Mouse (Mus musculus) adrenal gland, postnatal 4 days (tissue): ENCODE results near the gene Syne1. TPM values are rescaled to one million over a fixed set of nuclear protein-coding genes. Genes with fewer than 3 reads are reported as not detected.

Experiments used
- DNase-seq, 2 experiments: peaks; one replicate each; pipeline ENCODE4 v3.0.0; 2021 to 2022; ENCODE audit warnings: low spot score in 2 of 2, mixed read lengths in 2 of 2
- long read RNA-seq, 2 experiments: library from polyadenylated mRNA; stranded (forward); transcript quantifications; one replicate each; pipeline ENCODE4 v2.0.0; 2021
- total RNA-seq, 2 experiments: library from RNA; stranded (reverse); gene quantifications; 2 replicates each; pipeline ENCODE4 v1.2.3; 2021

The Syne1 gene
- total RNA-seq, result 10 to 100 TPM; 24.9 to 25.9 TPM
- long read RNA-seq, experiment 1, partial matches to known transcripts, result 1 of 1 reads
- long read RNA-seq, experiment 1, other reads (novel, unspliced or antisense), result 0 of 1 reads
- long read RNA-seq, experiment 2, partial matches to known transcripts, result 2 of 3 reads
- long read RNA-seq, experiment 2, other reads (novel, unspliced or antisense), result 0 of 3 reads

DNA sequence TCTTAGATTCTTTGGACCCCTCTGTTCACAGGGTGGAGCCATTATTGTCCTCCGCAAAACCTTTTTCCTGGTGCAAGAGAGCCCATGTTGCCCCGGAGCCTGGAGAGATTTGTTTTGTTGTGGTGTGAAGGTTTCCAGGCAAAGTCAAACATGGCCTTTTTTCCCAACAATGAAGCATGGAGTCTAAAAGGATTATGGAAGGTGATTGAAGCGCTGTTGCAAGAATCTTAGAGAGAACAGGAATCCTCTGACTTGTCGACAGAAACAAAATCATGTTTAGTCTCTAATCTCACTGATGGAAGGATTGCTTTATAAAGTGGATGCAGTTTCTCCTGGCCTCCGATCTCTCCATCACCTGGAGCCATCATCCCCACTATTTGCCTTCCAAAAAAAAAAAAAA is at the start of gene Syne1:
Syne1 (minus strand) TSS at position 101 of the 400 bp plus-strand sequence.
- no peak for DNase-seq

DNA sequence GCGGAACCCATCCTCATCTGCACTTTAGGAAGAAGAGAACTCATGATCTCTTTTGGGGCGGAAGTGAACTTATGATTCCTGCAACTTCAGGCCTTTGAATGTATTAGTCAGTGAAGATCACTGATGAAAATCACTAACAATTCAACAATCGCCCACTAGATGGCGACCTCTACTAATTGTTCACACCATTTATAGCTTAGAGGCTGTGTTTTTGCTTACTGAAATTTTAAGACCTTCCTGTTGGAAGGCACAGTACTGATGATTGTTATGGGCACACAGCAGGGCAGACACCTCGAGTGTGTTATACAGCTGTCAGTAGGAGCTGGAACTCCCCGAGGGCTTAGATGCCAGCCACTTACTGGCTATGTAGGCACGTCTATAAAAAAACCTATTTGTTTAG is 48.8 kb upstream of the Syne1 start:
- no peak for DNase-seq

DNA sequence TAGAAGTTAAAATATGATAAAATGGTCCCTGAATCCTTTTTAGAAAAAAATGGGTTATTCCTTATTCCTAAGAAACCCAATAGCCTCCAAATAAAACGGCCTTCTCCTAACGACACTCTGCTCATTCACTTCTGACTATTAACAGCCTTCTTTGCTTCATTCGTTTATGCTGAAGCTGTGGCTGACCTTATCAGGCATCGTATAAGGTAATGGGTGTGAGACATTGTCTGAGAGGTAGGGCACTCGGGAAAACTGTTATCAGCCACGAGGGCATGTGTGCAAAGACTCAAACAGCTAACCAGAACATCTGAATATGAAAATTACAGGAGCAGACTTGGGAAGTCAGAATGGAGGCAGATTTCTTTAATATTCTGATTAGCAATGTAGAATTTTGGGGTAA is 45.3 kb upstream of the Syne1 start:
- DNase-seq, result no peak

DNA sequence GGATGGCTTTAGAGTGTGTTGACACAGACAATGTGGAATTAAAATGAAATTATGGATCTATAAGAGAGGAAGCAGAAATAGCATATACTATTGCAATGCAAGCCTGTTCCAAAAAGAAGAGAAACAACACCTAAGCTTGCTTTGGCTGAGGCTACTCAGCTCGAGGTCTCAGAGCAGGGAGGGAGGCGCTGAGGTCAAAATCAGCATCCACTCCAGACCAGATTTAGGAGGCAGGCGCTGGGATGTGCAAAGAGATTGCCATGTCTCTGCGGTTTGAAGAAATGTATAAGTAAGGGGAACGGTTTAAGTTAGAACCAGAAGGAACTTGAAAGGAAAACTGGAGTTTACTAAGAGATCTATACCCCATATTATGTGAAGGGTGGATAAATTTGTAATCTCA is 43.2 kb upstream of the Syne1 start:
- no peak for DNase-seq

DNA sequence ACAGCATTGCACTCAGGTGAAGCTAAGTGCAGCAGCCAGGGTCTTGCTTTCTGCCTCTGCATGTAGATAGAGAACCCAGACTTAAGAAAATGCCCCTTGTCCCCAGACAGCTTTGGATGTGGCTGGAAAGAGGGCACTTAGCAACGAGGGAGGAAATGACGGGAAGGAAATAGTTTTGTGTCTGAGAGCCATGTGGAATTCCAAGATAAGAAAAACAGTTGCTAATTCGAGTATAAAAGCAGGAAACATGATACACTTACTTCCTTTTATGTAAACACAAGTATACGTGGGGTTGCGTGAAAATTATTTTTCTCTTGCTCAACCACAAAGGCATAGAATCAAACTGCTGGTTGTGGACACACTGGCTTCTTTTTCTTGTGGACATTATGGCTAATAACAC is 42.2 kb upstream of the Syne1 start, which contains the start of gene Myct1:
Myct1 (plus strand) TSS at position 312 of the 400 bp plus-strand sequence.
- DNase-seq, result no peak

DNA sequence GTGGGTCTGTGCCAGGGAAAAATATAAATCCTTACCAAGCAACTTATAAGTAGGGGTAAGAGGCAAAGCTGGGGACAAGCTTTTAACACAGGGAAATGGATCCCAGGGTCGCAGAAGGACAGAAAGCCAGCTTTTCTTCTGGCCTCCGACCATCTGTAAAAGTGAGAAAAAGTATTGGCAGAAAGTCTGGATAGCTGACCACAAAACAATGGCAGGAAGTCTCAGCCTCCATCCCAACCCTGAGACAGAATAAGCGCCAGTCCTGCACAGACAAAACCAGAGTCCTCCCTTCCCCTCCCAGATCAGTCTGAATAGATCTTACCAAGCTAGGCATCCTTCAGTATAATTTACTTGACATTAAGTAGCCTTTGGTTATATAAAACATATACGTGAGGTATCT is 40.7 kb upstream of the Syne1 start:
- no peak for DNase-seq

DNA sequence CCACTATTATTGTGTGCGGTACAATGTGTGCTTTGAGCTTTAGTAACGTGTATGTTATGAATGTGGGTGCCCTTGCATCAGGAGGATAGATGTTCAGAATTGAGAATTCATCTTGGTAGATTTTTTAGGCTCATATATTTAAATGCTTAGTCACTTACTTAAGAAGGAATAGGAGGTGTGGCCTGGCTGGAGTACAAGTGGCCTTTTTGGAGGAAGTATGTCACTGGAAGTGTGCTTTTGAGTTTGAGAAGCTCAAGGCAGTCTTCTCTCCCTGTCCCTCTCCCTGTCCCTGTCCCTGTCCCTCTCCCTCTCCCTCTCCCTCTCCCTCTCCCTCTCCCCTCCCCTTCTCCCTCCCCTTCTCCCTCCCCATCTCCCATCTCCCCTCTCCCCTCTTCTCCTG is 39.8 kb upstream of the Syne1 start:
- no peak for DNase-seq

DNA sequence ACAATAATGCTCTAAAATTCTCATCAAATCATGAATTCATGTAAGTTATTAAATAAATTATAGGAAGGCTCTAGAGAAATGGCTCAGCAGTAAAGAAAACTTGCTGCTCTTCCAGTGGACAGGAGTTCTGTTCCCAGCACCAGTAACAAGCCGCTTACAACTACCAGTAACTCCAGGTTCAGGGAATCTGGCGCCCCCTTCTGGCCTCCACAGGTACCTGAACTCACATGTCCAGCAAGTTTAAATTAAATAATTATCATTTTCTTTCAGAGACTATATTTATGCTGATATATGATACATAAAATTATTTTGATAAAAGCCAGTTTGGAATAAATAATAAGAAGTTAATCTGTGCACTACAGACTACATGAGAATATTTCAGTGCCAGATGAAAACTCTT is 22.0 kb upstream of the Syne1 start:
- DNase-seq, result no peak

DNA sequence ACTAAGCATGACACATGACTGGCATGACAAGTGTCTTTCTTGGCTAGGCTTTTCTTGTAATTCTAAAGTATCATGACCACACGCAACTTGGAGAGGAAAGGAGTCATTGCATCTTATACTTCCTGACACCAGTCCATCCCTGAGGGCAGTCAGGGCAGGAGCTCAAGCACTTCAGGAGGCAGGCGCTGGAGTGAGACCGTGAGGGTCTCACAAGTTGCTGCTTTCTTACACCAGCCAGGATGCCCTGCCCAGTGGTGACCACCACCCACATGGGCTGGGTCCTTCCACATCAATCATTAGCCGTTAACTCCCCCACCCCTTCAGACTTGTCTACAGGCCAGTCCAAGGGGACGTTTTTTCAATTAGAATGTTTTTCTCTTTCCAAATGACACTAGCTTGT is 20.1 kb upstream of the Syne1 start:
- DNase-seq, result no peak

DNA sequence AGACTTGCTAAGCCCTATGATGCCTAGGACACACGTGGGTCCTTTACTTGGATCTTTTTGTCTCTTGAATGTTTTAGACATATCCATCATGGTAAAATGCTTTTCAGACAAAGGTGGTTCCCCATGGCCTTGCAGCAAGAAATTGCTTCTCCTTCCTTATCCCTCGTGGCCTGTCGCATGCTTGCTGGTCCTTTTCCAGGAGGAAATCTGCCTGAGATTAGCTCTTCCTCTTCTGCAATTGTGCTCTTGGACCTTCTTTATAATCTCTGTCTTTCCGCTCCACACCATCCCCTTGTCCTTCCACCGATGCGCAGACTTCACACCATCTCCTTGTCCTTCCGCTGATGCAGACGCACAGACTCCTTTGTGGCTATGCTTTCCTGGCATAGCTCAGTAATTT is 18.8 kb upstream of the Syne1 start:
- no peak for DNase-seq

DNA sequence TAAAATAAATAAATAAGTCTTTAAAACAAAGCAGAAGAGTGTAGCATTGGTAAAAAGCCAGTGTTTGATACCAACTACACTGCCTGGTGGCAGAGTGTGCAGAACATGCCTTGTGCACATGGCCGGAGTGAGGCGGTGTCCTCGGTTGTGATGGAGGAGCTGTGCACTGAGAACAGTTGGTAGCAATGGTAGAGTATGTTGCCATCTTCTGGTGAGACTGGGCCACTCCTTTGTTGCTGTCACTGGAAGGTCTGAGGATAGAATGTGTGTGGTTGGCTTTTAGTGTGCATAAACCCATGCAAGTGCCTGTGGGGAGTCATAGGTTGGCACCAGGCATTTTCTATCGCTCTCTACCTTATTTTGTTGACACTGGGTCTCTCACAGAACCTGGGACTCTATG is 17.7 kb upstream of the Syne1 start:
- no peak for DNase-seq

DNA sequence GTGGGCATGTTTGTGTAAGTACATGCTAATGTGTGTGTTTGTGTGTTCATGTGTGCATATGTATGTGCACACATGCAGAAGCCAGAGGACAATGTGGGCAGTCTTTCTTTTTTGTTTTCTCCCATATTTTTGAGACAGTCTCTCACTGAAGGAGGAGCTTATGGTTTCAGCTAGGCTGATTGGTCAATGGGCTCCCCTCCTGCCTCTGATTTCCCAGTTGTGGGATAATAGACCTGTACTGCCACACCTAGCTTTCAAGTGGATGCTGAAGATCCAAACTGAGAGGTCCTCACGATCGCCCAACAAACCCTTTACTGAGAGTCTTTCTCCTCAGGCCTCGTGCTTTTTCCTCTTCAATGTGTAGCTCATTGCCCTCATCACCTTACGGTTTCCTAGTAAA is 10.4 kb upstream of the Syne1 start:
- no peak for DNase-seq

DNA sequence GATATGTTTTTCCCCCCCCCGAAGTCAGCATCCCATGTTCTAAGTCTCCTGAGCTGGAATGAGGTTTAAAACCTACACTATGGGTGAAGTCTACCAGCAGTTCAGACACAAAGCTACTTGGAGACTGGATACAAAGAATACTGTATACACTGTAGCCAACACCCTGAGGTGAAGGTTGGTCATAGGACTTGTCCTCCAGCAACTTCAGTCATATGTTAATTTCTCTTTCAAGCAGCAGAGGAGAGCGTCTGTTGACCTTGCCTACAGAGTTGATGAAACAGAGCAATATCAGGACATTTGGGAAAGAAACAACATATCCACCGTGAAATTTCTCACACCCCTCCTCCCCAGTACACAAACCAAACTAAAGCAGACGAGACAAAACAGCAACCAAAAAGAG is 9.2 kb upstream of the Syne1 start:
- no peak for DNase-seq

DNA sequence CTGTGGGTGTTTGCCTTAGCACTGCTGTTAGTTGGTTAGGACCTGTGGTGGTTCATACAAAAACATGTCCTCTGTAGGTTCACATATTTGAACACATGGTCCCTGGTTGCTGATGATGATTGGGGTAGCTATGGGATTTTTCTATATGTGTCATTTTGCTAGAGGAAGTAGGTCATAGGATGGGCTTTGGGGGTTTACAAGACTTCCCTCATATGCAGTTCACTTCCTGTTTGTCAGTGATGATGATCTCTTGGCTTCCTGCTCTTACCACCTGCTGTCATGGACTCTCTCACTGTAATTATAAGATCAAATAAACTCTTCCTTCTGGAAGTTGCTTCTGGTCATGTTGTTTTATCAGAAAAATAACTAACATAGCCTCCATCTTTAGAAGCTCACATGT is 7.5 kb upstream of the Syne1 start:
- no peak for DNase-seq

DNA sequence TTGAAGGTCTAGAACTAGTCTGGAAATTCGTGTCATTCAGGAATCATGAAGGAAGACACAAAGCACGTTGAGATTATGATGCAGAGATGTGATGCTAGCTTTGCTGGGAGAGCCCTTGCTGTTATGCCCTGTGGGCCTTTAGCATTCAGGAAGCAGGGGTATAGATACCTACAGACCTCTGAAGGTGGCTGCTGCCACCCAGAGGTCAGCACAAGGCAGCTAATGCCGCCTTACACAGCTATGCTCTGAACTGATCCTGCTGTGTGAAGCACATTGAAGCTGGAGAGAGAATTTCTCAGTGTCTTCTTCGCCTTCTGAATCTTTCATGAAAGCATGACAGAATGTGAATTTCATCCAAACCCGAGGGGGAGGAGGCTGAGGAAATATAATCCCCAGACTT is 3.7 kb upstream of the Syne1 start:
- no peak for DNase-seq

DNA sequence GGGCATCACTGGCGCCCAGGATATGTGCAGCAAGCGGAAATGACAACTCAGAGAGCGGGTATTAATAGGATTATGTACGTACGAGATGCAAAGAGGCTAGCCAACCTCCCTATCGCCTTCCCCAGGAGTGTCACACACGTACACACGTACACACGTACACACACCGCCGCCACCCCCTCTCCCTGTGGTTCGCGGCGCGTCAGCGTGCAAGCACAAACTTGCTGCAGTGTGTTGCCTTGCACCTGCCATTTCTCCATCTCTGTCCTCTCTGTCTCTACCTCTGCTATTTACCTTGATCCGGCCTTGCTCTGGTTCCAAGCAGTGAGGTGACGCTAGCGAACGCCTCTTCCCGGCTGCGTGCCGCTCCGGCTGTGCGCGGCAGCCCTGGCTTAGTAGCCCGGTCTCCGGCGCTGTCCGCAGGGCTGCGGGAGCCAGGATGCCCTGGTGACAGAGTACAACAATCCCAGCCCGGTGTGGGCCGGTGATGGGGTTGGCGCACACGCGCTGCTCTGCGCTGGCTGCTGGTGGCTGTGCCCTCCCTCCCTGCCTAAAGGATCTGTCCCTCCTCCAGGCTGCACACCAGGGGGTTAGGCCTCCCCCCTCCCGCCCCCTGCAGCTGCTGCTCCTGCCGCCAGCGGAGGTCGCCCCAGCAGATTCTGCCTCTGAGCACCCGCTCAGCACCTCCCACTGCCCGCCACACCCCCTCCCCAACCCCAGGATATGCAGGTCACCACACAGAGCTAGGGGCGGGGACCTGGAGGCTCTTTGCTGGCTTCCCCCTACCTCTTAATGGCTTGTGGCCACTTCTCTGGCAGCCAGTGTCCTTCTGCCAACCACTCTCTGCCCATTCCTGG is 887 bp downstream of the Syne1 start:
- no peak for DNase-seq

DNA sequence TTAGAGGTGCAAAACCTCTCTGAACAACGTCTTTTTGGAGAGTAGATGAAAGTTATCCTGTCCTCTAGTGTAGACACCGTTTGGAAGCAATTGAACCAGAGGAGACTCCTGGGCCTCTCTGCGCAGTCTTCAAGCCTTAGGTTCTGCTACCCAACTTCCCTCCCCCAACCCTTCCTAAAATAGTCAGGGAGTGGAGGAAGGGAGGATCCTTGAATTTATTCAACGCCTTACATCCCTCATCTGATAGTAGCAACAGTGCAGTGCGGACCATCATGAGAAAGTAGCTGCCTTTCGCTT is 1.5 kb downstream of the Syne1 start:
- no peak for DNase-seq

DNA sequence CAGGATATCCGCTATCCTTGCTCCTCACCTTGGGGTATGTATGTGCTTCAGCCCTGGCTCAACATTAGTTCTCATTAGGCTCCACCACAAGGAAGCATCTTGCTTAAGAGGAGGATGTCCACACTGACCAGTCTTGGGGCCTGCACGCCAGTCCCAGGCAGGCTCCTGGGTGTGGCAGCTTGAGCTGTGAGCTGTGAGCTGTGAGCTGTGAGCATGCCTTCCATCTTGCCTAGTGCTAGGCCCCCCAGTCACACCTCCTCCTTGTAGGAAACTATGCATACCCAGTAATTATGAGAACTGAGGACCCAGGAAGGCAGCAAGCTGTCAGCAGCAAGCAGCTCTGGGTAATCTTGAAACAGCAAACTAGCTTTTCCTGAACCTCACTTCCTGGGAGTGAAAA is 2.6 kb downstream of the Syne1 start:
- DNase-seq, result no peak

DNA sequence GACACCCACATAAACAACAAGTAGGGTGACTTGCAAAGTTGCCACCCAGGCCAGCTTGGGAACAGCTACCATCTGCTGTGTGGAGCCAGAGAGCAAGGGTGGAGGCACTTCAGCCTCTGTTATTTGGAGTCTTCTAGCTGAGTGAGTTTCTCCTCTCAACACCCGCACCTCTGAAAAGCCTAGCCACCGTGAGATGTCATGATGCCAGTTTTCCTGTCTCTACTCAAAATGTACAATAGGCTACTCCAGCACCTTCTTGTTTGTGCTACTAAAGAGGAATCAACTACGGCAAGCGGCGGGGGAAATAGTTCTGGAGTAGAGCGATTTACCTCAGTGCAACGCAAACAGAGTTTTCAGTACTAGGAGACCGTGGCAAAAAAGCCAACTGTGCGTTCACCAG is 3.5 kb downstream of the Syne1 start:
- DNase-seq, result no peak

DNA sequence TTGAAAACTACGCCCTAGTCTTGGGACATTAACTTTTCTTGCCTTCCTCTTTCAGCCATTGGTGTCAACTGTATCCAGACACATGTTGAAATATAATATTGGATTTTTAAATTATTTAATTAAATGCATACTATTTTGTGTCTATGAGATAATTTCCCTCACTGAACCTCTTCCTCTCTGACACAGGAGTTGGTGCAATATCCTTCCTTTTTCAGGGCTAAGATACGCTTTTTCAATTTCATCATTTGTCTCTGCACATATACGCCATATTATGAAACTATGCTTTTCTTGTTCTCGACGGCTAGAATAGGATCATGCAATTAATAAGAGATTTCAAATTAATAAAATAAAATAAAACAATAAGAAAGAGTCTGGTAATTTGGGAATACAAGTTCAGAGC is 4.9 kb downstream of the Syne1 start:
- DNase-seq, result no peak

DNA sequence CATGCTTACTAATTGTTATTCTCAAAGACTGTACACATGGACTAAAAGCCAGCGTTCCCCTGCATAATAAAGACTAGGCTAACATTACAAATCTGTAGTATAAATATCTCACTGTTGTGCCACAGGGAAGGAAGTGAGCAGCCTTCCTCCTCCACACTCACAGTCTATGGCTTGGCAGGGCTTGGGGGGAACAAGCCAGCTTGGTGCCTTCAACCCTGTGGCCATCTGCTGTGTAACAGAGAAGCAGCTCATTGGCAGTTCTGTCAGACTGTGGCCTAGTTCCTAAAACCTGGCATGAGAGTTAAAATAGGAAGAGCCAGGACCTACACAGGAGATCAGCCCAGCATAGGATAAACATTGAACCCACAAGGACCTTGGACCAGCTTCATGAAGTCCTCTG is 23.0 kb downstream of the Syne1 start:
- no peak for DNase-seq

DNA sequence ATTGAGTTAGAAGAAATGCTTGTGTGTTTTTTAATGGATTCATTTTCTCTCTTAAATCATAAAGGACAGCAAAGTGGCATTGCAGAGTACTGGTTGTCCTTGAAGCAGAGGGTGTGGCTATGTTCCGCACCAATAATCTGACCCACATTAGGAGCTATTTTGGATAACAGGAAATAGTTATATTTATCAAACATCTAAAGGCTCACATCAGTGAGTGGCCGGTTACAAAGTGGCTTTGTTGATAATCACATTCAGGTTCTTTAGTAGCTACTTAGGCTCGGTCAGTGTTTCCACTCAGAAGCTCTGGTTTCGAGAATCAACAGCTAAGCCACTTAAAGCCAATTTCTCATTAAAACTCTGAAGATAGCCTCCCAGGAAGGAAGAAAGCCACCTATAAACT is 23.6 kb downstream of the Syne1 start:
- no peak for DNase-seq

DNA sequence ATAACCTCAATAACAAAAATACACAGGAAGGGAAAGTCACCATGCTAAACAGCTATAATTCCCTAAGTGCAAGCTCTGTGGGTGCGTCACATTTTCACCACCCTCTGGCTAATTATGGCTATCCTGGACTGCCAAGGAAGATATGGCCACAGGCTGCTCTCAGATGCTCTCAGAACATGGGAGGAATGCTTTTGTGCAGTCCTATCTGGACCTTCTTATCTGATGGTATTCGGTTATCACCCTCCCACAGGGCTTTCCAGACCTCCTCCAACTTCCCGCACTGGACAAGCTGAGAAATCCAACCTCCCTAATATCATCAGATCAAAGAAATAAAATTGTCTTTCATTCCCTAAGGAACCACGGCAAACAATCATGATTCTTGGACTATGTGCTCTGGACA is 28.4 kb downstream of the Syne1 start:
- no peak for DNase-seq
